Comparison of ENCODE assay signal across 30 mouse cellular contexts in genomic region chr9:30743471-30743870, GRCm38 (mm10).
A peak's percentile ranks its signal among the peaks of the same experiment; 100 is the strongest.
DNase-seq lines count a peak whose midpoint lies in the region; ATAC-seq lines count a peak whose summit lies in the region.
"Had no signal": no experiment of that assay in that cellular context is flagged by ENCODE, and none has a peak within 500 bp of the region (broad histone marks: within the 10 kb centered on the region; RNA-seq: fewer than 3 reads in every experiment).

No protein-coding gene starts in this region.

- ATAC-seq in heart, embryonic 12.5 days (ENCODE audit: insufficient number of reproducible peaks, low FRiP score): no peak
- ATAC-seq in embryonic facial prominence, embryonic 11.5 days (replicated peaks; ENCODE audit: insufficient number of reproducible peaks, low FRiP score, low TSS enrichment, low read depth): no peak
- ATAC-seq in frontal cortex, adult (ENCODE audit: low TSS enrichment): no peak
- no peak for ATAC-seq in inflammation-experienced regulatory T-cells, adult 6 months
- ATAC-seq: forebrain, embryonic 14.5 days; midbrain, embryonic 13.5 days; Patski had no signal

- H3K9ac ChIP-seq in heart, embryonic 12.5 days: no peak overlapping the region
- no peak overlapping the region for H3K9ac ChIP-seq in embryonic facial prominence, embryonic 11.5 days (replicated peaks; ENCODE audit: low read length)
- H3K9ac ChIP-seq: embryonic facial prominence, embryonic 15.5 days; heart, embryonic 13.5 days; hindbrain, embryonic 14.5 days; liver, embryonic 14.5 days; midbrain, embryonic 13.5 days had no signal

- H3K36me3 ChIP-seq in heart, embryonic 12.5 days: no peaks in the 10 kb centered on the region
- no peaks in the 10 kb centered on the region for H3K36me3 ChIP-seq in embryonic facial prominence, embryonic 11.5 days (replicated peaks; ENCODE audit: control insufficient read depth, insufficient read depth, low read depth, low read length)
- no peaks in the 10 kb centered on the region for H3K36me3 ChIP-seq in limb, embryonic 10.5 days
- H3K36me3 ChIP-seq: embryonic facial prominence, embryonic 15.5 days; heart, embryonic 13.5 days; midbrain, embryonic 13.5 days had no signal

- 0 out of 2 replicates have a peak, but pooled peaks cover 4% of the 10 kb centered on the region for H3K4me1 ChIP-seq in heart, embryonic 12.5 days (replicated peaks)
- H3K4me1 ChIP-seq in embryonic facial prominence, embryonic 11.5 days (ENCODE audit: control insufficient read depth, insufficient read depth, low read length): peaks cover 3% of the 10 kb centered on the region; the same call in 1 of the 2 replicates
- peaks cover 58% of the 10 kb centered on the region for H3K4me1 ChIP-seq in limb, embryonic 10.5 days
- H3K4me1 ChIP-seq: midbrain, embryonic 13.5 days had no signal

- 71% methylated on average over 9 of the region's 9 CpGs for WGBS in heart, embryonic 12.5 days
- whole genome bisulfite sequencing in embryonic facial prominence, embryonic 11.5 days: 11% methylated on average over 9 of the region's 9 CpGs
- 16% methylated on average over 9 of the region's 9 CpGs for WGBS in limb, embryonic 10.5 days

- no peak overlapping the region for H3K4me2 ChIP-seq in heart, embryonic 12.5 days
- no peak overlapping the region for H3K4me2 ChIP-seq in embryonic facial prominence, embryonic 11.5 days (ENCODE audit: low read depth, low read length)
- H3K4me2 ChIP-seq: embryonic facial prominence, embryonic 15.5 days; heart, embryonic 13.5 days; hindbrain, embryonic 14.5 days; midbrain, embryonic 13.5 days had no signal

- no peaks in the 10 kb centered on the region for H3K9me3 ChIP-seq in heart, embryonic 12.5 days (replicated peaks)
- H3K9me3 ChIP-seq in embryonic facial prominence, embryonic 11.5 days (replicated peaks; ENCODE audit: control insufficient read depth, low read length): no peaks in the 10 kb centered on the region
- H3K9me3 ChIP-seq in limb, embryonic 10.5 days (replicated peaks): 0 out of 2 replicates have a peak, but pooled peaks cover 3% of the 10 kb centered on the region
- H3K9me3 ChIP-seq: embryonic facial prominence, embryonic 15.5 days; heart, embryonic 13.5 days; midbrain, embryonic 13.5 days had no signal

- no peak overlapping the region for H3K4me3 ChIP-seq in heart, embryonic 12.5 days
- no peak overlapping the region for H3K4me3 ChIP-seq in embryonic facial prominence, embryonic 11.5 days (ENCODE audit: low read depth, low read length)
- no peak overlapping the region for H3K4me3 ChIP-seq in limb, embryonic 10.5 days
- H3K4me3 ChIP-seq: embryonic facial prominence, embryonic 15.5 days; gastrocnemius, adult 2 months; heart, adult 2 months; heart, embryonic 13.5 days; midbrain, embryonic 13.5 days had no signal

- H3K27me3 ChIP-seq in heart, embryonic 12.5 days (replicated peaks): no peaks in the 10 kb centered on the region
- no peaks in the 10 kb centered on the region for H3K27me3 ChIP-seq in embryonic facial prominence, embryonic 11.5 days (ENCODE audit: control insufficient read depth, insufficient read depth, low read length)
- H3K27me3 ChIP-seq in limb, embryonic 10.5 days (ENCODE audit: low read depth, poor library complexity, severe bottlenecking): no peaks in the 10 kb centered on the region
- H3K27me3 ChIP-seq: embryonic facial prominence, embryonic 15.5 days; heart, embryonic 13.5 days; midbrain, embryonic 13.5 days; Patski had no signal

- DNase-seq in heart, adult 11 months: peak; percentile 23
- peak; percentile 63 for DNase-seq in embryo, embryonic 10.5 days (ENCODE audit: low spot score)
- DNase-seq in embryonic facial prominence, embryonic 11.5 days (ENCODE audit: low spot score): peak; percentile 77
- peak; percentile 46 for DNase-seq in limb, embryonic 10.5 days (ENCODE audit: low spot score)
- DNase-seq: adrenal gland, postnatal 10 days; cerebellum, adult 8-10 months; cerebellum, postnatal 25 days; gastrocnemius, adult 2 months; gastrocnemius, postnatal 36 days; heart, adult 2 months; heart, postnatal 10 days; kidney, adult 11 months; layer of hippocampus, adult 9-11 months; liver; lung, adult 2 months; lung, postnatal 10 days; spleen, adult 18-20 months; thymus, adult 2 months; thymus, postnatal 36 days had no signal

- H3K27ac ChIP-seq in heart, embryonic 12.5 days (ENCODE audit: poor library complexity, severe bottlenecking): no peak overlapping the region
- peak overlapping the region; percentile 38 for H3K27ac ChIP-seq in embryonic facial prominence, embryonic 11.5 days (replicated peaks; ENCODE audit: low read depth, low read length)
- peak overlapping the region; percentile 81 for H3K27ac ChIP-seq in limb, embryonic 10.5 days
- H3K27ac ChIP-seq: embryonic facial prominence, embryonic 15.5 days; gastrocnemius, adult 2 months; heart, adult 2 months; heart, embryonic 13.5 days; hindbrain, embryonic 14.5 days; liver, embryonic 14.5 days; macrophage; midbrain, embryonic 13.5 days had no signal

Comparison
In these comparisons a context has a peak if more than half of its experiments do, and no peak if none do; other contexts are left out.
1. DNase-seq: peak in every context shown above with its lines; median percentile 77 in embryonic facial prominence, embryonic 11.5 days; 63 in embryo, embryonic 10.5 days; 46 in limb, embryonic 10.5 days; 23 in heart, adult 11 months.